Mouse (Mus musculus) brain, embryonic 14.5 days (tissue): ENCODE measurements around the gene Pcca. TPM values are rescaled to one million over a fixed set of nuclear protein-coding genes. Genes with fewer than 3 reads are reported as not detected.
"Not testable (repeated sequence)": the region's sequence is repeated elsewhere in the genome, so short reads cannot be mapped to it uniquely, and the experiment has no call there.

Source experiments
- DNase-seq: peaks from one replicate; pipeline ENCODE4 v3.0.0-alpha.2; 2011; ENCODE audit warnings: low read depth
- CTCF ChIP-seq: fragments of 200-500 bp; IDR thresholded peaks from 2 replicates; pipeline ENCODE4 v1.5.1; 2012; ENCODE audit warnings: inconsistent platforms, mild to moderate bottlenecking, moderate library complexity, borderline replicate concordance; ENCODE audit not compliant: insufficient read depth, insufficient read length; ENCODE audit errors: extremely low read depth
- POLR2A ChIP-seq: fragments of 200-500 bp; IDR thresholded peaks from 2 replicates; pipeline ENCODE4 v1.6.1; 2012; ENCODE audit warnings: mild to moderate bottlenecking, inconsistent platforms, borderline replicate concordance; ENCODE audit not compliant: poor library complexity, insufficient read depth, insufficient read length, severe bottlenecking; ENCODE audit errors: extremely low read depth
- polyA plus RNA-seq: library from polyadenylated mRNA; depleted of rRNA; stranded (reverse); fragments of >200 nt; gene quantifications from 2 replicates; pipeline ENCODE4 v1.2.3, GENCODE M21; 2012

Pcca gene
- polyA plus RNA-seq, 1 experiment: 22.4 TPM

DNA sequence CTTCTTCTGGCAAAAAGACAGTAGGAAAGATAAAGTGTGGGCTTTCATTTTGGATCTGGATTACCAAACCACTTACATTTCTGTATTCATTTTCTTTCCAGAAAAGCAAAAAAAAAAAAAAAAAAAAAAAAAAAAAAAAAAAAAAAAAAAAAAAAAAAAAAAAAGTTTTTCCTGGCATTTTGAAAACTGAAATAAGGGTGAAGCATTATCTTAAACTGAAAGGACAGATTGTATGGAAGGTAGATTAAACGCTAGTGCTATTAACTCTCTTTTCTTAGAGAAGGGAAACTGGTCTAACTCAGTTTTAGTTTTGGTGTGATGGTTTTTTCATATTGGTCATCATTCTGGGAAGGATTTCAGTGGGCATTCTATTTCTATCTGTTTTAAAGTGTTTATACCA is 42.1 kb upstream of the Pcca start:
- TF ChIP-seq POLR2A: no peak
- TF ChIP-seq CTCF: no peak
- no peak for DNase-seq

DNA sequence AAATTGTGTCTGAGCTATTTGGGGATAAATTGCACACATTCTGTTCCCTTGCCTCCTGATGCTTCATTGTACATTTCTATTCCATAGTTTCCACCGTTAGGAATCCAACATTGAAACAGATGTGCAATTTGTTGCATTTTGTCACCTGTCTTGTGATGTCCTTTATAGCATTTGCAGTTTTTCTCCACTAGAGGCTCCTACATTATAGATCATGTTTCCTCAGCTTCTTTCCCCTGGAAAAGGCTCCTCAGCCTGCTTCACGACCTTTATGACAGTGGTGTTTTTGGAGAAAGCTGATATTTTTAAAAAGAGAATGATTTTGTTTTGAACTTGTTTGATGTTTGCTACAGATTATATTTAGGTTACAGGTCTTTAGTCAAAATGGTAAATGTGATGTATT is 25.1 kb upstream of the Pcca start:
- peak; percentile 26; the same call in 1 of the 2 replicates for TF ChIP-seq CTCF
- TF ChIP-seq POLR2A: no peak
- peak; percentile 43 for DNase-seq

DNA sequence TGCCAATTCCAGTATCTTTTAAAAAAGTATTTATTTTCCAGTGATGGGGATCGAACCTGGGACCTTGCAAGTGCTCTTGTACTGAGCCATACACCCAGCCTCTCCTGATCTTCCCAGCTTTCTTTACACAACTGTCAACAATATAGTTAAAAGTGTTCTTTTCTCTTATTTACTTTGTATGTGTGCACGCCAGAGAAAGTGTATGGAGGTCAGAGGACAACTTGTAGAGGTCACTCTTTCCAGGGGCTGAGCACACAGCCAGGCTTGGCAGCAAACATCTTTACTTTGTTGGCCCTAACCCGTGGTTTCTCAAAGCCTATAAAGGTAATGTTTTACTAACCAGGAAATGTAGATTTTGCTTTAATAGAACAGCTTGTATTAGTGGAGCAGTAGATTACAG is 22.6 kb upstream of the Pcca start:
- no peak for TF ChIP-seq POLR2A
- no peak for TF ChIP-seq CTCF
- DNase-seq: no peak

DNA sequence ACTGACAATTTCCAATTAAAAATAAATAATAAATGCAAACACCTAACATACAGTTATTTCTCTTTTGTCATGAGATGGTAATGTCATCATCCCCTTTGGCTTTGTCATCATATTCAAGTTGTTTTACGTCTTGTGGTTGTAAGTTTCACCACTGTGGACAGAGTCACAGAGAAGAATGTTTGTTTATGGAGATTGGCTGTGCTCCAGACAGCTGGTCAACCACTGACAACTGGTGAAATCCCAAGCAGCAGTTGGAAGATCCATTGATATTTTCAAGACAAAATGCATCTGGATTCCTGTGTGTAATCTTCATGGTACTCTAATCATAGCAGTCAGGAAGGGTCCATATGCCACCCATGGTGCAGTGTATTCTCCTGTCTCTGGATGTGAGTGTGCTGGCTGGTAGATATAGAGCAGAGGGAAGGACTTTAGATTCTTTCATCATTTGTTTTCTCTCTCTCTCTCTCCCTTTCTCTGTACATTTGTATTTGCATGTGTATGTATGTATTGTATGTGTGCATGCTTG is 20.6 kb upstream of the Pcca start:
- TF ChIP-seq CTCF: no peak
- TF ChIP-seq POLR2A: no peak
- DNase-seq: no peak

DNA sequence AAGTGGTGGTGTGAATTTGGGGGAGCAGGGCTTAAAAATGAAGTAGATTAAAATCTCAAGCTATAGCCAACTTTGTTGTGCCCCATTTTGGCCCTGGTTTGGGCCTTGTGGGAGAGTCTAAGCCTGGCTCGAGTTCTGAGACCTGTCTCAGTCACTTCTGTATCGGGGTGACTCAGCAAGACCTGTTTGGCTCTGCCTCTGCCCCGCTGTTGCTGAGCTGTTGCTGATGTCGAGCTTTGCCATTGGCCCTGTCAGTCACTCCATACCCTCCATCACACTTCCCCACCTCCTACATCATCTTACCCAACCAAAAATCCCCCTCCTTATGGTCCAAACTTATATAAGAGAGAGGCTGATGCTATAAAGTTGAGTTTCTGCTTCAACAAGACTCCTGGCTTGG is 5.6 kb upstream of the Pcca start:
- DNase-seq: no peak
- no peak for TF ChIP-seq POLR2A
- no peak for TF ChIP-seq CTCF

DNA sequence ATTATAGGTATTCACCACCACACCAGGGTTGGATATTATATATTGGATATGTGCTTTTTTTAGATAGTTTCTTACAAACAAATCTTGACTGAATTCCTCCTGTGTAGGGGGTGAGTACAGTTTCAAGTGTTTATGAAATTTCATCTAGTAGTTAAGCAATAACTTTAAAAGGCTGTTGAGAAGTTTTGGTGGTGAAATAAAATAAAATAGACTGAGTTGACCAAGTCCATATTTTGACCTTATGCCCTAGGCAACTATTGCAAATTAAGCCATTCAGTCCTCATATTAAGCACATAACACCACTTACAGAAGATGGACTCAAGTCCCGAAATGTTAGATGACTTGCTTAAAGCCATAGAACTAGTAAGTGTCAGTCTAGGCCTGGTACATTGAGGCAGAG is 1.9 kb downstream of the Pcca start:
- TF ChIP-seq CTCF (no peak), POLR2A (no peak)
- DNase-seq: no peak

DNA sequence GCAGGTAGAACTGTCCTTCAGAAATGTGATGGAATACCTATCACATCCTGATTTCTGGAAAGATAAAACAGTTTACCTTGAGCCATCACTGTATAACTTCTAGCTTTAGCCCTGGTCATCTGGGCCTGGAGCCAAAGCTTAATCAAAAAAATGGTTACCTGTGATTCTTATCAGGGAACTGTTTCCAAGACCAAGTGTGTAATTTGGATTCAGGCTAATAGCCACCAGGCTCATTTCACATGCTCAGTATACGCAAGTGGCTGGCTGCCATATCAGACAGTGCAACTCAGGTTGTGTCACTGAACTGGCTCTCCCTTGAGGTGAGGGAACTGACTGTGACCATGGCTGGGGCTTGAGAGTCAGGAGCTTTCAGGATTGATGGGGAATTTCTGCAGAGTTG is 14.3 kb downstream of the Pcca start:
- TF ChIP-seq POLR2A (no peak), CTCF (no peak)

DNA sequence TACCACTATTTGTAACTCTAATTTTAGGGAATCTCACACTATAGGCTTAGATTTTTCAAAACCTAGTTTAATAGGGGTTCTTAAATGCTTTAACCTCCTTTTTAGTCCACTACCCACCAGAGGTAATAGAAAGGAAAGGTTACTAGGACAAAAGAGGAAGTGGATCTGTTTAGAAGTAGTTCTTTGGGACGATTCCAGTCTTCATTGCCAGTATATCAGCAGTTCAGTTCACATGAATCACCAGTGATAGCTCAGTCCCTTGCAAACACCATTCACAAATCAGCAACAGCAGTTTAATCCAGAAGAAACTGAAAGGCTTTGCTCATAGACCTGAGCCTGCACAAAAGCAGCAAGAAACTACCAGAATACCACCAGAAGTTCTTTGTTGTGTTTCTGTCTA is 14.8 kb downstream of the Pcca start:
- DNase-seq: no peak
- TF ChIP-seq CTCF (no peak), POLR2A (no peak)

More for the DNA sequence above, 14.3 kb downstream of the Pcca start:
- DNase-seq: no peak

DNA sequence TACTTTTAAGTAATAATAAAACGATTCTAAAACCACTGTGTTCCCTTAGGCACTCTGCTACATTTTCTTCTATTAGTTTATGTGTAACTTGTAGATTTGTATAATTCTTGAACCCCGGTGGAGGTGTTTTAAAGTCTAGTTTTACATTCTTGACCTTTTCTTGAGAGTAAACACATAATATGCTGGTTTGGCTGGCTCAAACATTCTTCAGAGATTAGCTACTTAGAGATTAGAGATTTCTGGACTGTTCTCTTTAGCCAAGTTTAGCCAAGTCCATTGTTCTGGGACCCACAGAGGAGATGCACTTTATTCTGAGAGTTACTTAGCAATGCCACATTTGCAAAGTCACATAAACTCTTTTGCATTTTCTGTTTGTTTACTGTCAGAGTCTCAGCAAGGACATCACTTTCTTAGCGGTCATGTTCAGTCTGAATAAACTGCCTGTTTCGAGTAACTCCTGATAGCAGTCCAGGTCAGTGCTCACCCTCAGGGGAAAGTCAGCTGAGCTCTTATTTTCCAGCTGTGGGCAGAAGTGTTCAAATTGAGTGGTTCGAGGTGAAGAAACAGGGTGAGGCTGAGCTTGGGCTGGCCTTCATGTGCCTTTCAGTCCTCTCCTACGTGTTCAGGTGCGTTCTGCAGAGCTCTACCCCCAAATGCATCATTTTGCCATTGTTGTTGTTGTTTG is 18.8 kb downstream of the Pcca start:
- DNase-seq: no peak
- TF ChIP-seq CTCF (no peak), POLR2A (no peak)

DNA sequence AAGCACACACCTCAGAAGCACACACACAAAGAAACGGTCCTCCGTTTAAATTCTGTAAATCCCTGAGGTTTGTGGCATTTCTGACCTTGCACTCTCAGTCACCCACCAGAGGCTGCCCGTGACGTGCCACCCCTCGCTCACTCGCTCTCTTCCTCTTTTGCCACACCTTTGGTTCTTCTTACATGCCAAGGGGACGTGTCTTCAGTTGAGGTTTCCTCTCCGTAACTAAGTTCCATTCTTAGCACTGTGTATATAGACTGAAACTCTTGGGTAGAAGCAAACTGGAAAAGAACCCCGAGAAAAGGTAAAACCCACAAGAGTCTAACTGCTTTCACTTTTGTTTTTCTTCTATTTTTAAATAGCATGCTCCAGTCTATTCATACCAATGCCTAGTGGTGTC is 23.2 kb downstream of the Pcca start:
- no peak for DNase-seq
- TF ChIP-seq POLR2A (no peak), CTCF (no peak)

DNA sequence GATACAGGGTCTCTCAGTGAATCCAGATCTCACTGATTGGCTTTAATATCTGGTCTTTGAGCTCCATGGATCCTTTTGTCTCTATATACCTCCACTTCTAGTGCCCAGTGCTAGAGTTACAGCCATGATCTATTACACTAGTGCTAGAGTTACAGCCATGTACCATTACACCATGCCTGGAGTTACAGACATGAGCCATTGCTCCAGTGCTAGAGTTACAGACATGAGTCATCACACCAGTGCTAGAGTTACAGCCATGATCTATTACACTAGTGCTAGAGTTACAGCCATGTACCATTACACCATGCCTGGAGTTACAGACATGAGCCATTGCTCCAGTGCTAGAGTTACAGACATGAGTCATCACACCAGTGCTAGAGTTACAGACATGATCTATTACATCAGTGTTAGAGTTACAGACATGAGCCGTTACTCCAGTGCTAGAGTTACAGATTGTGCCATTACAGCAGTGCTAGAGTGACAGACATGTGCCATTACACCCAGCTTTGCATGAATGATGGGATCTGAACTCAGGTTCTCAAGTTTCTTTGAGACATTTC is 26.8 kb downstream of the Pcca start:
- DNase-seq: not testable (repeated sequence)

DNA sequence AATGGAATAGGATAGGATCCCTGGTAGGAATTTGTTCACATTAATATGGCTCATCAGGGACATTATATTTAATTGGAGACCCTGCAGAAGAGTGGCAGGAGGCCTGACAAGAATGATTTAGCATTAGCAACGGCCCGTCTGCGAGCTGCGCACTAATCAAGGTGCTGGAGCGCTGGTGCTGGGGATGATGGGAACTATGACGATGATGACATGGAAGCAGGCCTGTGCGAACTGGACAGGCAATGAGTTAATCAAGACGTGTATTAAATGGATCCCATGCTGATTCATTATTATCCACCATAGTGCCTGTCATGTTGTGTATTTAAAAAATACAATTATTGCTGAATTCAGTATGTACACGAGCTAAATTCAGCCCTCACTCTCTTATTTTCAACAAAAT is 36.7 kb downstream of the Pcca start:
- TF ChIP-seq CTCF: no peak
- no peak for TF ChIP-seq POLR2A
- DNase-seq: peak; percentile 59

DNA sequence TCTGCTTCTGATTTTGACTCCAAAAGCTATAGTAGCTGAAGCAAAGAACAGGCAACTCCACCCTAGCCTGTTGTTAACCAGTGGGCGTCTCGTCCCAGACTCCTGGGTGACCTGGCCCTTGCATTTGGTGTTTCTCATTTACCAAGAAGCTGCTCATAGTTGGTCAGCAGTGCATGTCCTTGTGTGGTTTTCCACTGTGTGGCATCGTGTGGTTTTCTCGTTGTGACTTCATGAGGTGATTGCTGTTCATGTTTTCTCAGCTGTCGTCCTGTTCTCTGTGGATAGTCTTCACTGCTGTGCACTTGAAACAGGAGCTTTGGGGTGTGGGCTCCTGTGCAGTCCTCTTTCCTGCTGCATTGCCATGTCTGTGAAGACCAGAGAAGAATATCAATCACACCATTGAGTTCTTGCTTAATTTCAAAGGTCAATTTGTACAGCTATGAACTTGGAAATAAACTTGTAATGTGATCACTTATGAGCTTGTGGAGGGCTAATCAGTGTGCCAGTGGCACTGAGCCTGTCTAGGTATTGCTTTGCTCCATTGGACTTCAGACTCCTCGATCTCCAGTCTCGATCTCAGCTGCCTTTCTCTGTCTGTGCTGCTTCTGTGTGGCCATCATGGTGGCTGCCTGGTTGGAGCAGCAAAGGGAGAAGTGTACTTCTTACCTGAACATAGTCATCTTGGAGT is 40.1 kb downstream of the Pcca start:
- TF ChIP-seq POLR2A: no peak
- DNase-seq: no peak

DNA sequence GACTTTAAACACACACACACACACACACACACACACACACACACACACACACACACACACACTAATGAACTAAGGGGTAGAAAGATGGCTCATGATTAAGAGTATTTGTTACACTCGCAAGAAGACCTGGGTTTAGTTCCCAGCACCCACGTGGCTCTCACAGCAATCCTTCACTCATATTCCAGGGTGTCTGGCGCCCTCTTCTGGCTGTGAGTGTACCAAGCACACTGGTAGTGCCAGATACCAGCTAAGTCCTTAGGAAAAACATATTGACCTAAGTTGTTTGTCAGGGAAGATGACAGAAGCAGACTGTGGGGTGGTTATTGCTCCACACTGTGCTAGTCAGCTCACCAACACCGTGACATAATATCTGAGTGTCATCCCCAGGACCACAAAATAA is 43.7 kb downstream of the Pcca start:
- no peak for DNase-seq
- TF ChIP-seq CTCF: no peak
- no peak for TF ChIP-seq POLR2A
